Mouse (Mus musculus) liver, embryonic 11.5 days (tissue): ENCODE data around the gene Svop. TPM values are rescaled to one million over a fixed set of nuclear protein-coding genes. Genes with fewer than 3 reads are reported as not detected.
A peak's percentile ranks its signal among the peaks of the same experiment; 100 is the strongest.

Experiments used
- ATAC-seq: fragments of 200-750 bp; cut with Nextera tagmentation; replicated peaks from 2 replicates; pipeline ENCODE4 v1.8.0; 2017; ENCODE audit warnings: moderate number of reproducible peaks, mild to moderate bottlenecking, moderate TSS enrichment, moderate library complexity; ENCODE audit not compliant: low FRiP score
- DNase-seq: peaks from one replicate; pipeline ENCODE4 v3.0.0-alpha.2; 2017; ENCODE audit warnings: low spot score
- H3K27ac ChIP-seq: fragments of 300-500 bp; sonication (generic); 2 replicates; pipeline ENCODE4 v1.5.1; 2014; ENCODE audit warnings: mild to moderate bottlenecking, low read depth, low read length, control low read depth
- H3K27me3 ChIP-seq: fragments of 300-500 bp; sonication (generic); replicated peaks from 2 replicates; pipeline ENCODE4 v1.6.1; 2014; ENCODE audit warnings: low read length, mixed read lengths; ENCODE audit not compliant: control insufficient read depth, insufficient read depth
- H3K36me3 ChIP-seq: fragments of 300-500 bp; sonication (generic); 2 replicates; pipeline ENCODE4 v1.6.1; 2014; ENCODE audit warnings: mild to moderate bottlenecking, low read length, moderate library complexity, mixed read lengths; ENCODE audit not compliant: control insufficient read depth, insufficient read depth
- H3K4me1 ChIP-seq: fragments of 300-500 bp; sonication (generic); replicated peaks from 2 replicates; pipeline ENCODE4 v1.6.1; 2014; ENCODE audit warnings: low read length, mixed read lengths; ENCODE audit not compliant: control insufficient read depth, insufficient read depth
- H3K4me2 ChIP-seq: fragments of 300-500 bp; sonication (generic); 2 replicates; pipeline ENCODE4 v1.6.1; 2014; ENCODE audit warnings: mild to moderate bottlenecking, control low read depth, moderate library complexity
- H3K4me3 ChIP-seq: fragments of 300-500 bp; sonication (generic); 2 replicates; pipeline ENCODE4 v1.5.1; 2014; ENCODE audit warnings: low read depth, low read length, control low read depth
- H3K9ac ChIP-seq: fragments of 300-500 bp; sonication (generic); 2 replicates; pipeline ENCODE4 v1.6.1; 2014; ENCODE audit warnings: low read depth, low read length, control low read depth
- H3K9me3 ChIP-seq: fragments of 300-500 bp; sonication (generic); 2 replicates; pipeline ENCODE4 v1.6.1; 2016; ENCODE audit warnings: low read length, inconsistent platforms, mixed read lengths; ENCODE audit not compliant: control insufficient read depth
- WGBS: fragments of 180-500 bp; shearing (Covaris S2); extraction: QIAGEN DNeasy Blood & Tissue Kit; methylation state at CpG from one replicate; pipeline ENCODE4 v1.1.7; 2014; 5-methylcytosine and 5-hydroxymethylcytosine counted together
- polyA plus RNA-seq: library from polyadenylated mRNA; unstranded; fragments of >200 nt; fragmentation: Nextera tagmentation; extraction: Ambion mirVana; gene quantifications from 2 replicates; pipeline ENCODE4 v1.2.1, GENCODE M21; 2014

Gene Svop
- polyA plus RNA-seq, 1 experiment from 2014 or later: not detected

GRCm38 (mm10) chr5:114004573-114004972 is 86.8 kb downstream of the Svop start:
- Histone ChIP-seq H3K4me2 (no peak overlapping the region), H3K36me3 (no peaks in the 10 kb centered on the region), H3K4me1 (peaks cover 3% of the 10 kb centered on the region; the same call in 1 of the 2 replicates), H3K4me3 (no peak overlapping the region), H3K27me3 (no peaks in the 10 kb centered on the region), H3K9ac (no peak overlapping the region), H3K27ac (no peak overlapping the region), H3K9me3 (no peaks in the 10 kb centered on the region)
- DNase-seq (no peak), ATAC-seq (no peak)
- 80% methylated on average over 11 of the region's 11 CpGs for WGBS

GRCm38 (mm10) chr5:114003542-114003941 is 87.8 kb downstream of the Svop start, which contains the start of gene Dao:
Gene Dao, plus strand, starts transcription at chr5:114003703.
- H3K4me1 ChIP-seq: peaks cover 3% of the 10 kb centered on the region; the same call in 1 of the 2 replicates
- H3K9ac ChIP-seq: no peak within 1 kb of the TSS
- no peak for ATAC-seq
- H3K27me3 ChIP-seq: no peaks in the 10 kb centered on the region
- WGBS: 56% methylated on average over 5 of the region's 5 CpGs
- H3K4me2 ChIP-seq: no peak within 1 kb of the TSS
- H3K36me3 ChIP-seq: no peaks in the 10 kb centered on the region
- DNase-seq: no peak
- no peak within 1 kb of the TSS for H3K27ac ChIP-seq
- no peak within 1 kb of the TSS for H3K4me3 ChIP-seq
- no peaks in the 10 kb centered on the region for H3K9me3 ChIP-seq

GRCm38 (mm10) chr5:113999382-113999781 is 92.0 kb downstream of the Svop start:
- H3K9ac ChIP-seq: no peak overlapping the region
- H3K27ac ChIP-seq: no peak overlapping the region
- no peaks in the 10 kb centered on the region for H3K36me3 ChIP-seq
- WGBS: 30% methylated on average over 5 of the region's 5 CpGs
- no peaks in the 10 kb centered on the region for H3K9me3 ChIP-seq
- 0 out of 2 replicates have a peak, but pooled peaks have one; percentile 29 for ATAC-seq
- DNase-seq: no peak
- no peaks in the 10 kb centered on the region for H3K27me3 ChIP-seq
- H3K4me2 ChIP-seq: no peak overlapping the region
- H3K4me3 ChIP-seq: no peak overlapping the region
- peaks cover 3% of the 10 kb centered on the region; the same call in 1 of the 2 replicates for H3K4me1 ChIP-seq

- DNase-seq (no peak), ATAC-seq (no peak)
- Histone ChIP-seq H3K27me3 (no peaks in the 10 kb centered on the region), H3K27ac (no peak overlapping the region), H3K9me3 (no peaks in the 10 kb centered on the region), H3K36me3 (no peaks in the 10 kb centered on the region), H3K4me3 (no peak overlapping the region), H3K9ac (no peak overlapping the region), H3K4me2 (no peak overlapping the region), H3K4me1 (peaks cover 13% of the 10 kb centered on the region)
- WGBS: 61% methylated on average over 2 of the region's 2 CpGs
These were observed 94.9 kb downstream of the Svop start for GRCm38 (mm10) chr5:113996458-113996857.

- no peaks in the 10 kb centered on the region for H3K36me3 ChIP-seq
These were observed 97.6 kb downstream of the Svop start, which contains the start of gene Ssh1 for GRCm38 (mm10) chr5:113993487-113994465. Gene Ssh1, minus strand, starts transcription at chr5:113993894.

GRCm38 (mm10) chr5:113993031-113993486 is 98.3 kb downstream of the Svop start:
- ATAC-seq: peak; percentile 30
- no peaks in the 10 kb centered on the region for H3K9me3 ChIP-seq
- DNase-seq: peak; percentile 75
- peaks cover 36% of the 10 kb centered on the region for H3K4me1 ChIP-seq
- H3K4me2 ChIP-seq: peak overlapping the region; percentile 96
- WGBS: under 1% methylated on average over 22 of the region's 22 CpGs
- peak overlapping the region; percentile 85 for H3K4me3 ChIP-seq
- H3K36me3 ChIP-seq: no peaks in the 10 kb centered on the region
- peak overlapping the region; percentile 95 for H3K27ac ChIP-seq
- peak overlapping the region; percentile 86 for H3K9ac ChIP-seq
- H3K27me3 ChIP-seq: no peaks in the 10 kb centered on the region

More at GRCm38 (mm10) chr5:113993487-113994465, 97.6 kb downstream of the Svop start, which contains the start of gene Ssh1:
- Histone ChIP-seq H3K27me3 (no peaks in the 10 kb centered on the region), H3K4me3 (peak within 1 kb of the TSS; percentile 85), H3K4me1 (peaks cover 34% of the 10 kb centered on the region), H3K4me2 (peak within 1 kb of the TSS; percentile 96), H3K9ac (peak within 1 kb of the TSS; percentile 86), H3K27ac (peak within 1 kb of the TSS; percentile 95), H3K9me3 (no peaks in the 10 kb centered on the region)
- DNase-seq: peak; percentile 83
- 1% methylated on average over 81 of the region's 83 CpGs for WGBS
- peak; percentile 81 for ATAC-seq

- H3K9me3 ChIP-seq: no peaks in the 10 kb centered on the region
- no peaks in the 10 kb centered on the region for H3K27me3 ChIP-seq
- peaks cover 39% of the 10 kb centered on the region for H3K4me1 ChIP-seq
- peak overlapping the region; percentile 85 for H3K4me3 ChIP-seq
- no peak for DNase-seq
- WGBS: 10% methylated on average over 12 of the region's 12 CpGs
- H3K36me3 ChIP-seq: no peaks in the 10 kb centered on the region
- peak overlapping the region; percentile 96 for H3K4me2 ChIP-seq
- peak overlapping the region; percentile 86 for H3K9ac ChIP-seq
- ATAC-seq: peak; percentile 54
- H3K27ac ChIP-seq: peak overlapping the region; percentile 95
These were observed 99.0 kb downstream of the Svop start for GRCm38 (mm10) chr5:113992339-113992831.

- Histone ChIP-seq H3K9me3 (no peaks in the 10 kb centered on the region), H3K9ac (no peak overlapping the region), H3K4me2 (peak overlapping the region; percentile 6; the same call in 1 of the 2 replicates), H3K36me3 (no peaks in the 10 kb centered on the region), H3K27ac (no peak overlapping the region), H3K4me3 (no peak overlapping the region), H3K27me3 (no peaks in the 10 kb centered on the region), H3K4me1 (peaks cover 48% of the 10 kb centered on the region)
- no peak for DNase-seq
- ATAC-seq: no peak
- 65% methylated on average over 7 of the region's 7 CpGs for WGBS
These were observed 100.2 kb downstream of the Svop start for GRCm38 (mm10) chr5:113991141-113991540.
